Mouse (Mus musculus): ENCODE measurements around the gene Abca3. TPM values are rescaled to one million over a fixed set of nuclear protein-coding genes. Genes with fewer than 3 reads are reported as not detected.
"Not testable (repeated sequence)": the region's sequence is repeated elsewhere in the genome, so short reads cannot be mapped to it uniquely, and the experiment has no call there.

Gene Abca3
- total RNA-seq, 2 experiments from 2014 or later = 79.2 to 79.9 TPM

DNA sequence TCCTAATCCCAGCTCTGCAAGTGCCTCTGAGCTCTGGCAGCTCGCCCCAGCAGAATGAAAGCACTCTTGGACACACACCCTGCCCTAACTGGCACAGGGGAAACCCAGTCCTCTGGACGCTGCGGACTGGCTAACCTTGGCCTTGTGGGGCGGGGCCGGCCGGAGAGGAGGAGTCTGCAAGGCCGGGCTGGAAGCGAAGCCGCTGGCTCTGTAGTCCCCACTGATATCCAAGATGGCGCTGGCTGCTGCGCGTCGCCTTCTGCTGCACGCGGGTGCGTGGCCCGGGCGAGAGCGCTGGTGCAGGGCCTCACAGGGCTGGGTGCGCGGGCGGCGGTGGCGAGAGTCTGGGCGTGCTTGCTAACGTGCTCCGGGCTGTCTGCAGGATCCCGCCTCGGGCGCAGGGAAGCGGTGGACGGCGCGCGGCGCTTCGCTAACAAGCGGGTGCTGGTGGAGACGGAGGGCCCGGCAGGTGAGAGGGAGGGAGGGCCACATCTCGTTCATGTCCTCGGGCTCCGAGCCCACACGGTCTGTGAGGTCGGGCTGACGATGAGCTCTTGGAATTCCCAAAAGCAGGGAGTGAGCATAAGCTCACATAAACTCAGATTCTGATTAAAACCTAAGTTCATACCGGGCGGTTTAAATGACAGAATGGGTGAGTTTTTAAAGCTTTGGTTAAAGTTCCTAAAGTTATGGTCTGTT is 74.9 kb downstream of the Abca3 start, which contains the start of gene Eci1:
Gene Eci1, plus strand, starts transcription at position 171 of the 699 bp plus-strand sequence.
- intact Hi-C loops (cut with DNase I) = no loop called here
- peak; percentile 86 to 87 for DNase-seq (ENCODE audit: low spot score in 2 of 2)

DNA sequence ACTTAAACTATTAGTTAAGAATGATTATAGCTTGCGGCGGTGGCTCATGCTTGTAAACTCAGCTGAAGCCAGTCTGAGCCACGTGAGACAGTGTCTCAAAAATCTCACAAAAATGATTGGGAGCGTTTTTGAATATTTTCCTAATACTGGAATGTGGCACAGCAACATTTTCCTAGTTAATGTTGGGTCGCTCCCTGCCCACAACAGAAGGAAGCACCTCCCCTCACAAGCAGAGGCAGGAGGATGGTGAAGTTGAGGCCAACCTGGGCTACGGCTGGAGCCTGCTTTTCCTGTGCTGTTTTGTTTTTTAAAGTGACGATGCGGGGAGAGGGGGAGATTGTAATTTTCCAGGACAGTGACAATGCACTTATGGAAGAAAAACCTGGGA is 75.4 kb downstream of the Abca3 start:
- no peak for DNase-seq (ENCODE audit: low spot score in 2 of 2)

DNA sequence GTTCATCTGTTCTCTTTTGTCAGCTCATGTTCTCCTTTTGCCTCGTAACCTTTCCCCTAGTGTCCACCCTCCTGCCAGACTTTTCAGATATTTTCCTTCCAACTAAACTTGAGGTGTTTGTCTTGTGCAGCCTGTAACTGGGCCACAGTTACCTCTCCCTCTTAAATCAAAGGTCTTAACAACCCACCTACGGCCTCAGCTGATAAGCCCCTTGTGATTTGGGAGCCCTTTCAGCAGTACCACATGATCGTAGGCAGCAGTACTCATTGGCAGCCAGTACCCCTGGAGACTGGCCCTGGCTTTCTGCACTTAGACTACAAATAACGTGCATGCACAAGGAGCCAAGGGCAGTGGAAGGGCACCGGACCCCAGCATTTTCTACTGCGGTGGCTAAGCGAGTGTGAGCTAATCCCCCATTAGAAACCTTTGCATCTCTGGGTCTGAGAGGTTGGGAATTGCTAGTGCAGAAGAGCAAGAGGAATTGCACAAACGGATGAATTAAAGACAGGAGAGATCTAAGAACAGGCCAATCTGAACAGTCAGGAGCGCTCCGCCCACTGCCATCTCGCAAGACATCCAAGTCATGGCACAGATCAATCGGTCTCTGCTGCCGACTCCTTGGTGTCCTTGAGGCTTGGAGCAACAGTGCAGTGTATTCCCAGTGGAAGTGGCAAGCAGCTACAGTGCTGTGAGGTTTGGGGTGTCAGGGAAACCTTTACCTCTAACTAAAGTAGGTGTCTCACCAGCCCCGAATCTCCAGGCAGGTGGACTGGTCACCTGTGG is 77.6 kb downstream of the Abca3 start:
- intact Hi-C loops (cut with DNase I) = no loop called here
- no peak for DNase-seq (ENCODE audit: low spot score in 2 of 2)

More for the DNA sequence above, 75.4 kb downstream of the Abca3 start:
- intact Hi-C loops (cut with DNase I) = no loop called here

DNA sequence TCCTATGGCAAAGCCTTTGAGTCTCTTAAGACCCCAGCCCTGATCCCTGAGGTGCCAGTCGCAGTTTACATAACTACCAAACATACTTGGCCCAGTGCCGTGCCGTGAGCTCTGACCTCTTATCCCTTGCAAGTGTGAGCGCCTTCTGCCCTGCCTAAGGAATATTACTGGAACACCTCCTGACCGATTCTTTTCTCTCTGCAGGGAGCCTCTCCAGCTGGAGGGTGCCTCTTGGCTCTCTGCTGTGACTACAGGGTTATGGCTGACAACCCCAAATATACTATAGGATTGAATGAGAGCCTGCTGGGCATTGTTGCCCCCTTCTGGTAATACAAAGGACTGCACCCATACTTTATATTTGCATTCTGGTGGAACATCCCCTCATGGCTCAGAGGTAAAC is 85.3 kb downstream of the Abca3 start:
- DNase-seq (ENCODE audit: low spot score in 2 of 2) = no peak
- intact Hi-C loops (cut with DNase I) = no loop called here

DNA sequence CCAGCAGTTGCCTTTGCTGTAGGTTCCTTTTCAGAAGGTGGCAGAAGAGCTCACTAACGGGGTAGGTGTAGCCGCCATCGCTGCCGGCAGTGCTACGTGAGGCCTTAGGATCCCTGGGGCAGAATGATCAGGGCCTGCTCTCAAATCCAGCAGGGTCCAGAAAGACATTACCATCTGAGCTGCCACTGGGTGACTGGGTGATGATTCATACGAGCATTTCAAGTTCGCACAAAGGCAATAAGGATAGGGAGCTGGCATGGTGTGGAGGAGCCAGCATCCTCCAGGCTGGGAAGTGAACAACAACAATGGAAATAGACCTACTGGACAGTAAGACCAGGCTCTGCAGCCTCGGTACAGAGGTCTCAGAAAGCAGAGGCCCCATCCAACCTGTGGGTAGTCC is 88.6 kb downstream of the Abca3 start:
- no peak for DNase-seq (ENCODE audit: low spot score in 2 of 2)
- intact Hi-C loops (cut with DNase I) = no loop called here

DNA sequence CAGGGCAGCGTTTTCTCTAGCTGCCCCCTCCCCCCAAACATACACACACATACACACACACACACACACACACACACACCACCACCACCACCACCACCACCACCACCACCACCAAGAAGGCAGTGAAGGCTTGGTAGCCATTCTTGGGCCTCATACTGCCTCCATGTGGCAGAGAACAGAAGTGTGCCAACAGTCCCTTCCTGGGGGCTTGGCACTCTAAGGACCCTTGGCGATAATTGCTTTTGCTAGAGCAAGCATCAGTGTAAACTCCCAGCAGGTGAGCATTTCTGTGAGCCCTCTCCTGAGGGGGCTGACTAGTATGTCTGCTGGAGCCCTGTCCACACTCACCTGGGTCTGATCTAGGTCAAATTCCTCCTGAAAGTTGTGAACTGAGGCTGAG is 89.4 kb downstream of the Abca3 start:
- DNase-seq (ENCODE audit: low spot score in 2 of 2) = no peak
- intact Hi-C loops (cut with DNase I) = no loop called here

DNA sequence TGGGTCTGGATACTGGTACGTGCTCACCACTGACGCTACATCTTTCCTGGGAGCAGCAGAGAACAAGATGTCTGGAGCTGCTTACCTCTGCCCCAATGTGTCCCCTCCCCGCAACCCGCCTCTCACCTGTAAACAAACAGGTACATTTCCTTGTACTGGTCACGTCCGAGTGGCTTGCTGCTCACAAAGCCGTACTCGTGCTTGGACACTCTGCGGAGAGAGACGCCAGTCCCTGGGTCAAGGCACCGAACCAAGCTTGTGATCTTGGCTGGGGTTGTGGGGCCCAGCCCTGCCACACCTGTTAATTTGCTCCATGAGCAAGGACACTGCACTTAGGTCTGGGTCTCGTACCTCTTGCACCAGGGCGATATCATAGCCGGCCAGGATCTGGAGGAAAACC is 90.4 kb downstream of the Abca3 start:
- no peak for DNase-seq (ENCODE audit: low spot score in 2 of 2)
- intact Hi-C loops (cut with DNase I) = no loop called here

DNA sequence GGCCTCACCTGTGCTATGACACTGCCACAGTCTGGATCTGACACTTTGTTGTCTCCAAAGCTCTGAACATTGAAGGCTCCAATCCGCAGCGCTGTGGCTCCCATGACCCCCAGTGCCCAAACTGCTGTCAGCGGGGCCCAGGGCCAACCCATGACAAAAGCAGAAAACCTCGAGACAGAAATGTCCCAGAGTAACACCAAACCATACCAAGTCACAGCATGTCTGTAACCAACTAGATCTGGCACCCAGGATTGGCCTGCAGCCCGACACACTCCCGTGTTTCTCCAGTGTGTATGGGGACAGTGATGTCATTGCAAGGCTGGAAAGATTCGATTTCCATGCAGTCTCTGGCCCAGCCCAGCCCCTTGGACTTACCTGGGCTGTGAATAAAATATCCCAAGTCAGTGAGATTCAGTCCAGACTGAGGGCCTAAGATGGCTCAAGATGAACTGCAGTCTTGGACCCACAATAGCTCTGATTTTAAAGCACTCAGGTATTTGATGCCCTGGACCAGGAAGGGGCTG is 90.9 kb downstream of the Abca3 start, which contains the start of gene Dnase1l2:
Gene Dnase1l2, minus strand, starts transcription at position 474 of the 524 bp plus-strand sequence.
- no peak for DNase-seq (ENCODE audit: low spot score in 2 of 2)
- intact Hi-C loops (cut with DNase I) = no loop called here

DNA sequence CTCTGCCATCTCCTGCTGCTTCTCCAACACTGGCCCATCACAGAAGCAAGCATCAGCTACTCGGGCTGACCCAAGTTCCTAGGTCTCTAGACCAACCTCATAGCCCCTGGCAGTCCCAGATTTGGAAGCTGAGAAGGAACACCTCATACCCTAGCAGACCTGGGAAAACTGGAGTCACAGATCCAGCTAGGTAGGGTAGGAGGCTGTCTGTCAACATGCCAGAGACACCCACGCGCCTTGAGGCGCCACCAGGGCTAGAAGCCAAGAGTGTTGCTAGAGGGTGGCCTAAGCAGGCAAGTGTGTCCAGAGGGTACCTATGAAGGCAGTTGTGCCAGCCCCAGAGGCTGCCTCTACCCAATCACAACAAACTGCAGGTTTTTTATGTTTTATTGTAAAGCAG is 91.7 kb downstream of the Abca3 start:
- peak in 1 of 2 experiments; percentile 50 for DNase-seq (ENCODE audit: low spot score in 2 of 2)
- intact Hi-C loops (cut with DNase I) = no loop called here

DNA sequence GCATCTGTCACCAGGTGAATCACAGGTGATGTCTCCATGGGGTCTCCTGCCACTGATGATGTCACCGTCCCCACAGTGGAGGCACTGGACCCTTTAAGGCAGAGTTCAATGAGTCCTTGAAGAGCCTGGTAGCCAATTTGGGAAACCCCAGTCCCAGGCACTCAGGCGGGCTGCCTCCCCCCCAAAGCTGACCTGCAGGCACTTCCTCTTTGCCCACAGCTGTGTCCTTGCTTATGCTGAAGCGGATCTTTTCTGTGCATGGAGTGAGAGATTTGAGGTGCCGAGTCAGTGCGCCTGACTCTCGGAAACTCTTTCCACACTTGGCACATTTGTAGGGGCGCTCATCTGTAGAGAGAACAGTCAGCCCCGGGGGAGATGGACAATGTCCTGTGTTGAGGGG is 94.8 kb downstream of the Abca3 start:
- DNase-seq (ENCODE audit: low spot score in 2 of 2) = no peak
- intact Hi-C loops (cut with DNase I) = no loop called here

DNA sequence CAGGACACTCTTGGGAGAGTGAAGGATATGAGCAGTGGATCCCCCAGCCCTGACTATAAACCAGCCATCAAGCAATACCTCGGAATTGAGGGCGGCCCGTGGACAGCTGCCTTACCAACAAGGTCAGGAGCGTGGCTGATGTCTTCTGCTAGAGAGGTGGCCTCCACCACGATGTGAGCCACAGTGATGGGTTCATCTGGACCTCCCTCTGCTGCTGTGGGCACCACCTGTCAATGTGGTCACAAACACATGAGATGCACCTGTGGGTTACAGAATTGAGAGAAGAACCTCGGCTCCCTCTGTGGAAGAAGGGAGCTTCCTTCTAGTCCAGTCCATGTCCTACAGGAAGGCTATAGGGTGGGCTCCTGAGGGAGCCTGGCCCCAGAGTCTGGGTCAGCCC is 97.8 kb downstream of the Abca3 start:
- intact Hi-C loops (cut with DNase I) = no loop called here
- DNase-seq (ENCODE audit: low spot score in 2 of 2) = no peak

DNA sequence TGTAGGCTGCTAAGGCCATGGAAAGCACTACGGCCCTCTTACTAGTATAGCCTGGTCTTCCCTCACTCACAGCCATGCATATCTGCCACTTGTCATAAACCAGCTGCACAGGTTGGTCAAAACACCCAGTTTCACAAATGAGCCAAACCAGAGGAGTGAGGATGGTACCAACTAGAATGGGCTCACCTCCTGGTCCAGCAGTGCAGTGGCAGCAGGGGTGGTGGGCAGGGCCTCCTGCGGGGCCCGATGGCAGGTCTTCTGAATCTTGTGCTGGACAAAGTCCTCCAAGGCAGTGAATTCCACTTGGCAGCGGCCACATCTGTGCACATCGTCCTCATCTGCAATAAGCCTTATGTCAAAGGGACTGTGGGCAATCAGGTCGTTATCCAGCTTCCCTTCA is 99.5 kb downstream of the Abca3 start:
- DNase-seq (ENCODE audit: low spot score in 2 of 2) = no peak
- intact Hi-C loops (cut with DNase I) = no loop called here

DNA sequence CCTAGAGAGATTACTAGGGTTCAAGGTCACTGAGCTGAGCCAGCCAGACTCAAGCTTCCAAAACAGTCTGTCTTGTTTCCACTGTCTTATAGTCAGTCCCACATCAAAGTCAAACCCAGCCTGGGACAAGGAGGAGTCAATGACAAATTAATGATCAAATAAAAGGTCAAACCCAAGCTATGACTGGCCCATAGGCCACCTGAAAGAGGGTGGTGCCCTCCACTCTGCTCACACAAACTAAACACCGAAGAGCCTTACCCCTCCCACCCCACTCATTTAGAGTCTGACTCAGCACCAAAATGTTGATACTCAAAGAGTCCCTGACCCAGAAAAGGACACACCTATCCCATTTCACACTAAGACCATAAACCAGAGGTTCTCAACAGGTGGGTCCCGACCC is 101.6 kb downstream of the Abca3 start:
- intact Hi-C loops (cut with DNase I) = no loop called here
- DNase-seq (ENCODE audit: low spot score in 2 of 2) = no peak

DNA sequence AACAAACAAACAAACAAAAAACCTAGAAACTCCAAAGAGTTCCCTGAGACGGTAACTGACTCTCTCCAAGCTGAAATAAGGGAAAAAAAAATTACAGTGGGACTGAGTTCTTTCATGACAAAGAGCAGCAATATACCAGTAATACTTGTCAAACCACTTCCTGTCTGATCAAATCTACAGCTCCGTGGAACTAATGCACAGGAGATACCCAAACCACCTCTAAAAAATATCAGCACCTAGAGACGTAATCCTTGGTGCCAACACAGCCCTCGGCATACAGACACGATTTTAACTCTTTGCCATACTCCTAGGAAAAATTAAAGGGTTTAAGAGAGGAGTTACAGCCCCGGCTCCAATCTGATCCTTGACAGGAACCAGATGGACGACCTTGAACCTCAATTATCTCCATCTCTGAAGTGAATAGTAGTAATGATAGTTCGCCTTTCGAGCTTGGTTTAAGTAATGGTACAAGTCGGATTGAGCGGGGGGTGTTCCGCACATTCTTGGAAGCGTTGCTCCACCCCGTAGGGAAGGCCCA is 102.5 kb downstream of the Abca3 start:
- DNase-seq (ENCODE audit: low spot score in 2 of 2) = no peak
- intact Hi-C loops (cut with DNase I) = no loop called here

DNA sequence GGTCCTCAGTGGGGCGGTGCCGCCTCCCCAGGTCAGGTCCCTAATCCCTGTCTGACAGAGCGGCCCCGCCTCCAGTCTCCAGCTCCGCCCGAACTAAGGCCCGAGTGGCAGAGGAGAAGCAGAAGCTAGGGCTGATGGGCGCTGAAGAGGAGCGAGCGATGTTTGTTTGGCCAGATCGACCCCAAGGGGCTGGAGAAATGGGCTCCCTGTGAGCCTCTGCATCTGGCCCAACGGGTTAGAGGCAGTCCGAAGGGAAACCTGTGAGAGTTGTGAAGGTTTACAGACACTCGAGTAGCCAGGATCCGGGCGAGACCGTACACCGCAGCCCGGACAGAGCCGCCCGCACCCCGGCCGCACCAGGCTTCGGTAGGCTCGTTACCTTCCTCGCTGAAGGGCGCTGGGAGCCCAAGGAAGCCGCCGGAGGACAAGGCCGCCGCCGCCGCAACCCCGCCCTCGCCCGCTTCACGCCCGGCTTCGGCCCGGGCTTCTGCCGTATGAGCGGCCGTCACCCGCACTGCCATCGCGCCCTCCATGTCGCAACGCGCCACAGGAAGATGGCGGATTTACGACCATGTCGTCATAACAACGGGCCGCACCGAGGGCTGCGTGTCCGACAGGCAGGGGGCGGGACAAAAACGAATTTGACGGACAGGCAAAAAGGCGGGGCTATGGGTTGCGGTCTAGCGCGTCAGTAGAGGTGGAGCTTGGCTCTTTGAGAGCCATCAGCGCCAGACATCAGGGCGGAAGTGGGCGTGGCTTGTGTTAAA is 103.2 kb downstream of the Abca3 start:
- peak; percentile 97 to 99 for DNase-seq (ENCODE audit: low spot score in 2 of 2)
- intact Hi-C loops (cut with DNase I) = no loop called here

DNA sequence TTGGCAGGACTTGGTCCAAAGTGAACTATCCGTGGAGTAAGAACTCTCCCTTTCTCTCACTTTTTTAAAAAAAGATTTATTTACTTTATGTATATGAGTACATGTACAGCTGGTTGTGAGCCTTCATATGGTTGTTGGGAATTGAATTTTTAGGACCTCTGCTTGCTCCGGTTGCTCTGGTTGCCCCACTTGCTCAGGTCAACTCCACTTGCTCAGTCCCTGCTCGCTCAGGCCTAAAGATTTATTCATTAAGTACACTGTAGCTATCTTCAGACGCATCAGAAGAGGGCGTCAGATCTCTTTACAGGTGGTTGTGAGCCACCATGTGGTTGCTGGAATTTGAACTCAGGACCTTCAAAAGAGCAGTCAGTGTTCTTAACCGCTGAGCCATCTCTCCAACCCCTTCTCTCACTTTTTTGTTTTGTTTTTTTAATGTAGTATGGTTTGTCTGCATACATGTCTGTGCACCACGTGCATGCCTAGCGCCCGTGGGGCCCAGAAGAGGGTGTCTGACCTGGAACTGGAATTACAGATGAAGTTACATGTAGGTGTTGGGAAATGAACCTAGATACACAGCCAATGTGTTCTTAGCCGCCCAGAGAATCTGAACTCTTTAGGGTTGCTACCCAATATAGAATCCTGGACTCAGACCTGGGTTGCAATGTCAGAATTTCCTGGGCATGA is 103.9 kb downstream of the Abca3 start:
- intact Hi-C loops (cut with DNase I); DNase-seq (ENCODE audit: low spot score in 2 of 2): not testable (repeated sequence)
